Mouse (Mus musculus) T-helper 1 cell (primary cell): ENCODE measurements around the gene Cfap97d2.

Source experiments
- in situ Hi-C: fragments of 300-600 bp; cut with MboI, MseI; formaldehyde crosslinking; loops from one replicate; pipeline ENCODE4 v1.15.1; 2025; ENCODE audit warnings: high pct_unique_total_duplicates

Gene Cfap97d2

GRCm38 (mm10) chr8:13686426-13686825 lies 19.3 kb upstream of the Cfap97d2 start:
- in situ Hi-C loops, result loop anchor here (5.0 kb wide), 1 partner anchor 66 kb away; no protein-coding TSS in a partner anchor

DNA sequence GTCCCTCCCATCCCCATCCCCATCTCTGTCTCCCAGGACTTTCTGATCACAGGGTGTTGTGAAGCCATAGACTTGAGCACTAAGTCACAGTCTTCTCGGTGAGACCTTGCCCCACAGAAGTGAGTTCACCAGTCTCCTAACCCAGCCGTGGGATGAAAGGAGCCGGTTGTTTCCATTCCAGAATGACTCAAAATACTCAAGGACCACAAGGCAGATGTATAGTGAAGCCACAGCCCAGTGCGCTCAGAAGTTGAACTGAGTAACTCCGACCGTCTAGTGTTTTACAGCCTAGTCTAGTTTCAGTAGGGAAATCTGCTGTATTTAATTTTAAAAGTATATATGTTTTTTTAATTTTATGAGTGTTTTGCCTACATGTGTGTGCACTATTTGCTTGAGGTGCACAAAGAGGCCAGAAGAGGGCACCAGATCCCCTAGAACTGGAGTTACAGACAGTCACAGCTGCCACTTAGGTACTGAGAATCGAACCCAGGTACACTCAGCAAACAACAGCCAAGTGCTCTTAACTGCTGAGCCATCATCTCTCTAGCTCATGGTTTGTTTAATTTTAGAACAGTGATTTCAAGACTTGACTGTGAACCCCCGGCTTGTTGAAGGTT lies 18.5 kb upstream of the Cfap97d2 start:
- in situ Hi-C loops, result loop anchor here (5.0 kb wide), 1 partner anchor 65 kb away; no protein-coding TSS in a partner anchor

DNA sequence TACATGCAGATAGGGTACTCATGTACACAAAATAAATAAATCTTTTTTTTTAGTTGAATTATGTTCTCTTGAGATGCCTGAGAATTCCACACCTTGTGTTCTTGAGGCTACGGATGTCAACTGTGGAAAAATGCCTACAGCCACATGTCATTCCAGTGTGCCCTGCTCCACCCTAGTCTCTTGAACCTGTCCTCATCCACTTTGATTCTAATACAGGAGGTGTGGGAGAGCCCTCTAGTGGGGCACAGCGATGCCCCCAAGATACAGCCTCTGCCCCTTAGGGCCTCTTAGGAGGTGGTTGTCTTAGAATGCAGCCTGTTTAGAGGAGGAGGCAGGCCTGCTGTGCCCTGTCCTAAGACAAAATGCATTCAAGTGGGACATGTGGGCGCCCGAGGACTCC lies 17.7 kb upstream of the Cfap97d2 start:
- in situ Hi-C loops, result loop anchor here (5.0 kb wide), 1 partner anchor 64 kb away; no protein-coding TSS in a partner anchor

DNA sequence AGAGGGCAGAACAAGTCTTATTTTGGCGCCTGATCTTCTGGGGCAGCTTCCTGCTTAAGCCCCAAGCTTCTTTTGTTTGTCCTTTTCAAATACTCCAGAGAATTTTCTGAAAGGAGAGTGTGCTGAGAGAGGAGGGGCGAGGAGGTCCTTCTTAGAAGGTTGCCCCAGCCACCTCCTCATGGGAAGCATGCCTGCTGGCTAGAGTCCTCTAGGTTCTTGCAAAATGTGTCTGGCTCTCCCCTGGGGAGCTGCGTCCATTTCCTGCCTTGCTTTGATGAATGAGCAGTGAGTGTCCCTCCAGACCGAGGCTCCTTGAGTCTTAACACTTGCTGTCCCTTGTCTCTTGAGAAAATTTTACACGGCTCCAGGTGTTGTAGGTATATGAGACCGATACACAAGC lies 17.2 kb upstream of the Cfap97d2 start:
- in situ Hi-C loops, result loop anchor here (5.0 kb wide), 1 partner anchor 64 kb away; no protein-coding TSS in a partner anchor

GRCm38 (mm10) chr8:13689331-13689730 lies 16.4 kb upstream of the Cfap97d2 start:
- in situ Hi-C loops, result loop anchor here (5.0 kb wide), 1 partner anchor 63 kb away; no protein-coding TSS in a partner anchor

GRCm38 (mm10) chr8:13692302-13693066 lies 13.2 kb upstream of the Cfap97d2 start:
- in situ Hi-C loops, result no loop called here

GRCm38 (mm10) chr8:13694735-13695134 lies 11.0 kb upstream of the Cfap97d2 start:
- in situ Hi-C loops, result no loop called here

GRCm38 (mm10) chr8:13695203-13695867 lies 10.4 kb upstream of the Cfap97d2 start:
- in situ Hi-C loops, result no loop called here

GRCm38 (mm10) chr8:13696157-13696556 lies 9.5 kb upstream of the Cfap97d2 start:
- in situ Hi-C loops, result no loop called here

DNA sequence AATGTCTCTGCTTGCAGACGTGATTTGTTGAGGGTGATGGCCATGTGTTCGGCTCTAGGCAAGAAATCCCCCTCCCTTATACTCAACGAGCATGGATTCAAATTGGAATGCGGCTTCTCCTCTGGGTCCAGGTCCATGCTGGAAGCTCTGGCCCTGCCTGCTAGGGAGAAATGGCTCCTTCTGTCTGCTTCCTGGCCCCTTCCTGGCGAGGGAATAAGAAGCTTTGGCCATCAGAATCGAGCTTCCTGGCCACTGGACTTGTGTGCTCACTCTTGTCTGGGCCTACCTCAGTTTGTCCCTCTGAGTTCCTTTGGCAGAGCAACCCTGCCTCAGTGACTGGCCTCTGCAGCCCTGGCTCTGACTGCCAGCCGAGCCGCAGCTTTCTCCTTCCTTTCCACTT lies 8.5 kb upstream of the Cfap97d2 start:
- in situ Hi-C loops, result no loop called here

GRCm38 (mm10) chr8:13697681-13698080 lies 8.0 kb upstream of the Cfap97d2 start:
- in situ Hi-C loops, result no loop called here

DNA sequence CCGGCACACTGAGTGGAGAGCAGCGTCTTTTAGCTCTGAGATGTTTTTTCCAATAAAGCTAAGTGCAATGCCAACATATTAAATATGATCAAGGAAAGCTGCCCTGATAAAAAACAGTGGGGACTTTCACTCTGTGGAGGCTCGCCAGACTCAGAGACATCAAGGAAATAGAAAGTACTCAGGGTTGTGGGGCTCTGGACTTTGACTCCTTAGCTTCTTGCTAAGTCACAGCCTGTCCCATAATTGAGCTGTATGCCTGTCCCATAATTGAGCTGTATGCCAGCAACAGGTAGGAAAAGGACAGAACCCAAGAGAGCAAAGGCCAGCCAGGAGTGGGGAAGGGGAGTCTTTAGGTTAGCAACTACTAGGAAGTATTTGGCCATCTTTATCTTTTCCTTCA lies 7.4 kb upstream of the Cfap97d2 start:
- in situ Hi-C loops, result no loop called here

- in situ Hi-C loops, result no loop called here
These were observed 6.3 kb upstream of the Cfap97d2 start for GRCm38 (mm10) chr8:13699323-13699949.

GRCm38 (mm10) chr8:13702755-13703154 lies 2.9 kb upstream of the Cfap97d2 start:
- in situ Hi-C loops, result no loop called here

- in situ Hi-C loops, result no loop called here
These were observed 1.9 kb upstream of the Cfap97d2 start for GRCm38 (mm10) chr8:13703756-13704155.

DNA sequence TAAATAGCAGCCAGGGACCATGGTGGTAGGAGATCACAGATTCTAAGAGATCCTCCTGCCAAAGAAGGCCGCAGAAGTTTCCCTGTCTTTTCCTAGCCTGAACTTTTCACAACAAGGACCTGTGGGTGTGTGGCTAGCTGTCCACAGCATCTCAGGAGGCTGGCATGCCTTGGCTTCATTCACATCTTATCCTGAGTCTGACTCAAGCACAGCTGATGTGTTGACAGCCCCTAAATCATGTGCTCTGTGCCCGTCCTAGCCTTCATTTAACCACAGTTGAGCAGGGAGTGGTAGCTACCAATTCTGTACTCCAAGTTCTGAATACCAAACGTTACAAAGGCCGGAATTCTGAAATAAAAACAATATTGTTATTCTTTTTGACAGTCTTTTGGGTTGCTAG lies 1.4 kb upstream of the Cfap97d2 start:
- in situ Hi-C loops, result no loop called here

DNA sequence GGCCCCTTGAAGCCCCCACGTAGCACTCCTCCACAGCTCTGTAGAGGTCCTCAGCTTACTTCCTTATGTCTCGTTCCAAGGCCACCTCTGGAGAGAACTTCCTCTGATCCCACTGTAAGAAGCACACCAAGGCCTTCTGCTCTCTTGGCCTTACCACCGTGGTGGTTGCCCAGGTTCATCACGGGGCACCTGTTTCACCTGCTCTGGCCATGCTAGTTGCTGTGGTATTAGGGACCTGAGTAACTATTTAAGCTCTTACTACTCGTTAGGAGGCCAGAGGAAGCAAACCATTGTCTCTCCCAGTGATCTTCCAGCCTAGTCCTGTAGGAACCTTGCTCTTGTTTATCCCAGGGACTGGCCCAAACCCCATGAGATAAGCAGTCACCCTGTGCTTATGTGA lies 1.2 kb downstream of the Cfap97d2 start:
- in situ Hi-C loops, result no loop called here

DNA sequence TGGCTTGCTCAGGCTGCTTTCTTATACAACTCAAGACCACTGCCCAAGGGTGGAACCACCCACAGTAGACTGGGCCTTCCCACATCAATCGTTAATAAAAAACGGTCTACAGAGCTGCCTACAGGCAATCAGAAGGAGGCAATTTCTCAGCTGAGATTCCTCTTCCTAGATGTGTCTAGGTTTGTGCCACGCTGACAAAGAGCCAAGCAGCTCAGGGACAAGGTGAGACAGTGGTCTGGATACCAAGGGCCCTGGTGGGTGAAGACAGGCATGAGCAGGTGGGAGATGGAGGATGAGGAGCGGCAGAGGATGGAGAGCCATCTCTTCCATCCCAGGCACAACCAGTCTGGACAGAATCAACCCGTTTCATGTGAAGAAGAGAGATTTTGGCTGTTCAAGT lies 2.8 kb downstream of the Cfap97d2 start:
- in situ Hi-C loops, result no loop called here

- in situ Hi-C loops, result no loop called here
These were observed 13.3 kb downstream of the Cfap97d2 start for GRCm38 (mm10) chr8:13718980-13719379.

DNA sequence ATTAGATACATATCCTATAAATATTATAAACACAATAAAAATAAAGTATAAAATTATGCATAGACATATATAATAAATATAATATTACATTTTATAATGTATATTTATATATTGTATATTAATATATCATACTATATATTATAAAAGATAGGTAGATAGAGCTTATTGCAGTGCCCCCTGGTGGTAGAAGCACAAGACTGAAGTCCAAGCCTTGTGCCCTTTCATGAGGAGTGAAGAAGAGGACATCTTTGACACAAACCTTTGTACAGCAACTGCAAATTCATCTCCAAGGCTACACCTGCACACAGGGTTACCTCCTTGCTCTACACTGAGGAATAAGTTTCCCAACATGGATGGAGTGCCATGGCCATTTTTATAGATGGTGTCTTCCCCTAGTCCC lies 20.0 kb downstream of the Cfap97d2 start:
- in situ Hi-C loops, result no loop called here

DNA sequence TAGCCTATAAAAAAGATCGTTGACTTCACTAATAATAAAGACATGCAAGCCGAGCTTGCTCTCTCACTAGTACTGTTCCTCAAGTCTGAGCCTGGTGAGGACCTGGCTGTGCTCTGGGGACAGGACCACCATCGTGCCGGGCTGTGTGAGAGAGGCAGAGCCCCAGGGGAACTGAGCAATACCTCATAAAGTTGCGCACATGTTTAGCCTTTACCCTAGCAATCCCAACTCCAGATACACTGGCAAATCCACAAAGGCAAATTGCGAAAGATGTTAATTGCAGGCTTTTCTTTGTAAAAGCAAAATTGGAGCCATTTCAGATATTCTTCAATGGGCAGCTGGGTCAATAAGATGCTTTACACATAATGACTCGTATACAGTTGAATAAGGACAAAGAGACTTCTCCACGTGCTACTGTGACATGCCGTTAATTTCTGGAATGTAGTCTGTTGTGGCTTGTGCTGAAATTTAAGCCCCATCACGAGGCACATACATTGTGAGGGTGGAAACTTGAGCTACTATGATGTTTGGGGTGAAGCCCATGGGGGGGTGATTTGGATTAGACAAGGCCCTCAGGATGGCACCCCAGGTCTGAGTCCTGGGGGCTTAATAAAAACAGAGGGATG lies 21.9 kb downstream of the Cfap97d2 start:
- in situ Hi-C loops, result no loop called here
